ENCODE assay signal across 23 mouse cellular contexts in the genomic region with DNA sequence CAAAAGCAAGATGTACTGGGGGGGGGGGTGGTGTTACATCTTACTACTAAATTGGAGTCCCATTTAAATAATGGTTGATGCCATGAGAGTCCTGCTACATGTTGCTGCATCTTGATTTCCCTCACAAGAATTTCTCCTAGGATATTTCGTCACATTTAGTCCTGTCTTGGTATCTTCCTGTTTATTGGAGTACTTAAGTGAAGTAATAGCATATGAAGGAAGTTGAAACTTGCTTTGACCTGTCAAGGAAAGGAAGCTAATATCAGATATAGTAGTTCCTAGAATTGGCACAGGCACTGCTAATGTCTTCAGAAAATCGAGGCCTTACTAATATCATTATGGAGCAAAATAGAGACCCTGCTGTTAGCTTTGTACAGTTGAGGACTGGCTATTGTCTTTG.
DNase-seq lines count a peak whose midpoint lies in the region; ATAC-seq and TF ChIP-seq lines count a peak whose summit lies in the region.
"Had no signal": no experiment of that assay in that cellular context is flagged by ENCODE, and none has a peak within 500 bp of the region (broad histone marks: within the 10 kb centered on the region; RNA-seq: fewer than 3 reads in every experiment).

No protein-coding gene starts in this region.

- 93% methylated on average over 2 of the region's 2 CpGs for WGBS in hindbrain, embryonic 13.5 days

- H3K9ac ChIP-seq in ES-Bruce4 (ENCODE audit: low read depth, poor library complexity, severe bottlenecking), result no peak overlapping the region
- H3K9ac ChIP-seq in hindbrain, embryonic 13.5 days, result no peak overlapping the region

- TF ChIP-seq CTCF in ES-Bruce4 (IDR thresholded peaks at IDR 0.05; ENCODE audit: low read depth, low read length), result no peak

- no peaks in the 10 kb centered on the region; the same call in 1 of the 2 replicates for H3K36me3 ChIP-seq in ES-Bruce4 (ENCODE audit: control insufficient read depth, insufficient read depth, low read length, poor library complexity, severe bottlenecking)
- no peaks in the 10 kb centered on the region for H3K36me3 ChIP-seq in hindbrain, embryonic 13.5 days
- H3K36me3 ChIP-seq: G1E had no signal

- no peaks in the 10 kb centered on the region for H3K27me3 ChIP-seq in ES-Bruce4 (ENCODE audit: control insufficient read depth, insufficient read depth, low read length, poor library complexity, severe bottlenecking)
- no peaks in the 10 kb centered on the region for H3K27me3 ChIP-seq in hindbrain, embryonic 13.5 days
- H3K27me3 ChIP-seq: CH12.LX, Patski had no signal

- H3K4me3 ChIP-seq in ES-Bruce4 (ENCODE audit: low read depth, low read length), result no peak overlapping the region
- H3K4me3 ChIP-seq in hindbrain, embryonic 13.5 days, result no peak overlapping the region

- no peak for DNase-seq in ovary, postnatal 10 days (ENCODE audit: low spot score)
- DNase-seq in gastrocnemius, postnatal 10 days, result no peak
- no peak for DNase-seq in kidney, adult 18-20 months
- DNase-seq: adrenal gland, adult 2 months; adrenal gland, adult 8-10 months; adrenal gland, postnatal 10 days; adrenal gland, postnatal 14 days; adrenal gland, postnatal 25 days; adrenal gland, postnatal 36 days; B cell, adult 2 months; cerebellum, adult 11 months; cerebellum, adult 11-12 months; cerebellum, adult 18-20 months had no signal

- no peaks in the 10 kb centered on the region for H3K4me1 ChIP-seq in ES-Bruce4 (ENCODE audit: control insufficient read depth, insufficient read depth, low read length)
- H3K4me1 ChIP-seq in hindbrain, embryonic 13.5 days (replicated peaks), result no peaks in the 10 kb centered on the region

- peak overlapping the region; percentile 92; the same call in 1 of the 2 replicates for H3K27ac ChIP-seq in ES-Bruce4 (ENCODE audit: insufficient read depth, low read length)
- no peak overlapping the region for H3K27ac ChIP-seq in hindbrain, embryonic 13.5 days

- TF ChIP-seq EP300 in ES-Bruce4 (IDR thresholded peaks at IDR 0.05; ENCODE audit: insufficient read depth, low read depth, low read length), result no peak

- H3K9me3 ChIP-seq in ES-Bruce4 (replicated peaks; ENCODE audit: control insufficient read depth, insufficient read depth, low read length, poor library complexity, severe bottlenecking), result peaks cover 50% of the 10 kb centered on the region
- H3K9me3 ChIP-seq in hindbrain, embryonic 13.5 days, result peaks cover 6% of the 10 kb centered on the region; the same call in 1 of the 2 replicates
- H3K9me3 ChIP-seq: G1E had no signal

- ATAC-seq in granulocyte monocyte progenitor cell, adult 5-6 weeks (replicated peaks; ENCODE audit: poor library complexity, severe bottlenecking), result peak; percentile 69; the same call in 1 of the 2 replicates
- peak; percentile 76 for ATAC-seq in megakaryocyte, adult 5-6 weeks (ENCODE audit: poor library complexity, severe bottlenecking)
- peak; percentile 72 for ATAC-seq in megakaryocyte progenitor cell, adult 5-6 weeks (replicated peaks; ENCODE audit: poor library complexity)
- ATAC-seq in hindbrain, embryonic 13.5 days (ENCODE audit: low FRiP score), result no peak
- ATAC-seq: activated CD4-positive, CD25-positive, alpha-beta regulatory T cell, adult 4 months; CD4-positive, CD25-positive, alpha-beta regulatory T cell, adult 4 months; Patski had no signal

- no peak overlapping the region for H3K4me2 ChIP-seq in hindbrain, embryonic 13.5 days

- no peak for TF ChIP-seq POLR2A in ES-Bruce4 (IDR thresholded peaks at IDR 0.05; ENCODE audit: insufficient read depth, low read length)
